Mouse (Mus musculus) cortical plate, adult 2 months (tissue): ENCODE measurements around the gene Astn2.

Experiments used
- CTCF ChIP-seq: fragments of 200-500 bp; IDR thresholded peaks from 2 replicates; pipeline ENCODE4 v1.5.1; 2011; ENCODE audit warnings: mild to moderate bottlenecking, control low read depth, low read length; ENCODE audit not compliant: insufficient read depth; ENCODE audit errors: extremely low read depth
- POLR2A ChIP-seq: fragments of 200-500 bp; IDR thresholded peaks from 2 replicates; pipeline ENCODE4 v1.6.1; 2011; ENCODE audit warnings: mild to moderate bottlenecking, low read length, control low read depth; ENCODE audit not compliant: insufficient read depth; ENCODE audit errors: extremely low read depth

- TF ChIP-seq CTCF (no peak), POLR2A (no peak)
Observed at GRCm38 (mm10) chr4:65959188-65959759, 445.1 kb downstream of the Astn2 start.
